Mouse (Mus musculus): ENCODE data around the gene Dazap2. TPM values are rescaled to one million over a fixed set of nuclear protein-coding genes. Genes with fewer than 3 reads are reported as not detected.
"Not testable (repeated sequence)": the region's sequence is repeated elsewhere in the genome, so short reads cannot be mapped to it uniquely, and the experiment has no call there.

The Dazap2 gene
- polyA plus RNA-seq, 1 experiment from 2014 or later, result 209 TPM

DNA sequence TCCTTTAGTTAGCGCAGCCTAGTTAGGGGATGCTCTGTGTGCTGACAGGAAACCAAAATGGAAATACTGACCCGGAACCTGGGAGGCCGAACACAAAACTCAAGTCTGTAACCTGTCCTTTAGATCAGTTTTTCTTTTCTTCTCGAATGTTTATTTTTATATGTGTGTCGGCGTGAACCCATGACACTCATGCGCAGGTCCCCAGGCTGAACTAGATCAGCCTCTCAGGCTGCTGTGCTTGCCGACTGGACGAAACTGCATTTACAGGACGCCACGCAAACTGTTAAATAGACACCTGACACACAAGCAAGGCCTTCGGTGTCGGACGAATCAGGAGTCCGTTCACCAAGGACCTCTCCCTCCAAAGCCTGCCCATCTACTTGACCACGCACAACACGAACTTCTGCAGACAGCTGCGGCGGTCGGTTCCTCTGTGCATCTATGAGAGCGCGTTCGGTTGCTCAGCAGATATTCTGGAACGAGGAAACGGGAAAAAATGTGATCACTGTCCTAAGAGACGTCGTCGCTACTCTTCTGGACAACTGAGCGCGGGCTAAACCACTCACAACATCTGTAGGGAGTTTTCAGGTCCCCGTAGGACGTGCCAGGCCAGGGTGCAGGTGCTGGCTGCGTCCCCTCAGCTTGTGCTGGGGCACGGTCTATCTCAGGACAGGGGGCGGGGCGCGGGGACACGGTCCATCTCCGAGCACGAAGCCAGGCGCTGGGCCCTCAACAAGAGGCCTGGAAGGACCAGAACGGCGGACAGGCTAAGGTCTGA, 742 bp upstream of the Dazap2 start:
- no peak for DNase-seq (ENCODE audit: low spot score)
- peaks cover 24% of the 10 kb centered on the region for H3K4me1 ChIP-seq
- H3K27me3 ChIP-seq (ENCODE audit: insufficient read depth, poor library complexity, severe bottlenecking), result 0 out of 2 replicates have a peak, but pooled peaks cover 10% of the 10 kb centered on the region
- WGBS, result 10% methylated on average over 43 of the region's 43 CpGs
- H3K27ac ChIP-seq, result peak overlapping the region; percentile 98
- H3K36me3 ChIP-seq, result peaks cover 20% of the 10 kb centered on the region
- H3K9me3 ChIP-seq, result no peaks in the 10 kb centered on the region
- peak overlapping the region; percentile 93 for H3K4me3 ChIP-seq

DNA sequence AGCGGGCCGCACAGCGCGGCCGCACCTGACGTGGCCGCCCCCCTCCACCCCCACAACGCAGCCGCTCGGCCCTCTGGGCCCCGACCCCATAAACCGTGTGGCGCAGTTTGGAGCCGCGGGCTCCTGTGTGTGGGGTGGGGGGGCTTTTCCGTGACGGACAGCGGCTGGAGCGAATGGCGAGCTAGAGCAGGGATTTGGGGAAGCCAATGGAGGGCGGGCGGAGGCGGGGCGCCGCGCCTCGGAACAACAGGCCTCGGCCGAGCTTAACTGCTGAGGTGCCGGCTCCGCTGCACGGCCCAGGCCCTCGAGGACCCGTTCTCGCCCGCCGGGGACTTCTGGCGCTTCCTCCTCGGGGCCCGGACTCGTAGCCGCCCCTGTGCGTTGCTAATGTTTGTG, 674 bp downstream of the Dazap2 start:
- H3K27me3 ChIP-seq (ENCODE audit: insufficient read depth, poor library complexity, severe bottlenecking), result no peaks in the 10 kb centered on the region
- H3K27ac ChIP-seq, result peak overlapping the region; percentile 98
- H3K4me3 ChIP-seq, result peak overlapping the region; percentile 93
- DNase-seq (ENCODE audit: low spot score), result peak; percentile 95
- H3K36me3 ChIP-seq, result peaks cover 34% of the 10 kb centered on the region
- under 1% methylated on average over 43 of the region's 43 CpGs for WGBS
- peaks cover 24% of the 10 kb centered on the region for H3K4me1 ChIP-seq
- no peaks in the 10 kb centered on the region for H3K9me3 ChIP-seq

DNA sequence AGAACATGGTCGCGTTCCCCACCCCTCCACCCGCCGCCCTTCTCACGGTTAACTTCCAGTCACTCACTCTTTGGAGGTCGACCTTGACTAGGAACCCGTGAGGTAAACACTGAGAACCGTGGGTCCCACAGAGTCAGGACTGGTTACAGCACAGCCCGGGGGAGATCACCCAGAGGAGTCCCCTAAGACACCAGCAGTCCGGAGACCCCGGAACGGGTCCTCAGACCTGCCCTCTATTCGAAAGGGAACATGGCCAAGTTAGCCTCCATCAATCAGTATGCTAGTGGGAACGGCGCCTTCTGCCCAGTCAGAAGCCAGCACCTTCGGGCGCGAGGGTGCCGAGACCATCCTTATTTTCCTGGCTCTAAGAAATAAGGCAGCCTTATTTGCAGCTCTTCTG, 1.1 kb downstream of the Dazap2 start:
- under 1% methylated on average over 19 of the region's 19 CpGs for WGBS
- Histone ChIP-seq H3K36me3 (peaks cover 36% of the 10 kb centered on the region), H3K27ac (peak overlapping the region; percentile 98), H3K4me3 (peak overlapping the region; percentile 93), H3K4me1 (peaks cover 24% of the 10 kb centered on the region), H3K27me3 (ENCODE audit: insufficient read depth, poor library complexity, severe bottlenecking) (no peaks in the 10 kb centered on the region), H3K9me3 (no peaks in the 10 kb centered on the region)
- no peak for DNase-seq (ENCODE audit: low spot score)

DNA sequence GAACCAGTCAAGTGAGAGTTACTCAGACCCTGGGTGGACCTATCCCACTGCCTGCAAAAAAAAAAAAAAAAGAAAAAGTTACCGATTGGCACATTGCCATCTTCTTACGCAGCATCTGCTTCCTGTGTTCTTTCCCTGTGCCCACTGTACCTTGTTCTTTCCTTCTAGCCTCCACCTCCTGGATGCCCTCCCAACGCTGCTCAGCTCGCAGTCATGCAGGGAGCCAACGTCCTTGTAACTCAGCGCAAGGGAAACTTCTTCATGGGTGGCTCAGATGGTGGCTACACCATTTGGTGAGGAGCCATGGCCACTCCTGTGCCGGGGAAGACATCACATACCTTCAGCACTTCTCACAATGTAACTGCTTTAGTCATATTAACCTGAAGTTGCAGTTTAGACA, 4.1 kb downstream of the Dazap2 start:
- DNase-seq (ENCODE audit: low spot score), result no peak
- H3K27ac ChIP-seq, result no peak overlapping the region
- H3K4me3 ChIP-seq, result no peak overlapping the region
- no peaks in the 10 kb centered on the region for H3K9me3 ChIP-seq
- 88% methylated on average over 7 of the region's 7 CpGs for WGBS
- H3K4me1 ChIP-seq, result peaks cover 15% of the 10 kb centered on the region
- no peaks in the 10 kb centered on the region for H3K27me3 ChIP-seq (ENCODE audit: insufficient read depth, poor library complexity, severe bottlenecking)
- H3K36me3 ChIP-seq, result peaks cover 38% of the 10 kb centered on the region

DNA sequence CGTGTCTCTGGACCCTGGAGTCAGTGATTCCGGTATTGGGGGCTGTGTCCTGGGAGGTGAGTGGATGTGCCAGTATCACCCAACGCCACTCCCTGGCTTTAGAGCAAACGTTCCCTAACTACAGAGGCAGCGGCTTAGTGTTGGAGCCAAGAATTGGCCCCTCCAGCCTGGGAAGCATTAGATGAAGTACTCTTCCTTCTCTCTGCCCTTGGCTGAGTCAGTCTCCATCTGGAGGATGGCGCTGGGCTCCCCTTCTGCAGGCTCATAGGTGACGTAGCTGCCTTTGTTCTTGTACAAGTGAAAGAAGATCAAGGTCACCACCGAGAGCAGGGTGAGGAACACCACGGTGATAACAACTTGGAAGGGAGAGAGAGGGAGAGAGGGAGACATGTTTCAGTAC, 6.5 kb downstream of the Dazap2 start:
- not testable (repeated sequence) for H3K4me1 ChIP-seq; H3K9me3 ChIP-seq; H3K4me3 ChIP-seq; DNase-seq (ENCODE audit: low spot score); H3K27me3 ChIP-seq (ENCODE audit: insufficient read depth, poor library complexity, severe bottlenecking); H3K27ac ChIP-seq
- peaks cover 38% of the 10 kb centered on the region for H3K36me3 ChIP-seq
- WGBS, result 65% methylated on average over 9 of the region's 9 CpGs

DNA sequence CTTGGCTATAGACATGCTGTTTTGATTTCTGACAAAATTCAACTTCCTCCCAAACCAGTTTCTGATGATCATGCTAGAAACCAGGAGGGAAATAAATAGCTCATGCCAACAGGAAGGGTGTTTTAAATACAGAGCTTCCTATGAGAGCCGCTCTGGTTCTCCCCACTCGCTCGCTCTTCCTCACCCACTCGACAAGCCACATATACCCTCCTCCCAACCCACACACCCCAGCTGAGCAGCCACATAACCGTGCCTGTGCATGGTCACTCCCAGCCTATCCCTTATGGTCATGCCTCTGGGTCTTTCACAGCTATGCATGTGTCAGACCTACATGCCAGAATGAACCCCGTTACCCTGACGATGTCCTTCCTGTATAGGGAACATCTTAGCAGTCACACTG, 7.0 kb downstream of the Dazap2 start:
- no peak for DNase-seq (ENCODE audit: low spot score)
- WGBS, result 88% methylated on average over 7 of the region's 7 CpGs
- Histone ChIP-seq H3K27me3 (ENCODE audit: insufficient read depth, poor library complexity, severe bottlenecking) (no peaks in the 10 kb centered on the region), H3K36me3 (peaks cover 38% of the 10 kb centered on the region), H3K27ac (no peak overlapping the region), H3K9me3 (no peaks in the 10 kb centered on the region), H3K4me3 (no peak overlapping the region), H3K4me1 (peaks cover 3% of the 10 kb centered on the region)

DNA sequence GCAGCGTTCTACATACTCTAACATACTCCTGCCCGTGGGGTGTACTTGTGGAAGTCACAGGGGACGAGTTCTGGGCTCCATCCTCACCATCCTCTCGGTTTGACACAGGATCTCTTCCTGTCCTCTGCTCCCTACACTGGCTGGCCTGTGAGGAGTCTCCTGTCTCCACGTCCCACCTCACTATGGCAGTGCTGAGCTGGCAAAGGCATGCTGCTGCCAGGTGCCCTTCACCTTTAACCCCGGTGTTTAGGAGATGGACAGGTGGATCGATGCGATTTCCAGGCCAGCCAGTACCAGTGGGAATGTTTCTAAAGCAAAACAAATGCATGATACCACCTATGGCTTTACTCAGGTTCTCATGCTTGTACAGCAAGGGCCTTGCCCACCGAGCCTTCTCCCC, 8.6 kb downstream of the Dazap2 start:
- no peaks in the 10 kb centered on the region for H3K9me3 ChIP-seq
- H3K36me3 ChIP-seq, result peaks cover 24% of the 10 kb centered on the region
- peaks cover 12% of the 10 kb centered on the region for H3K4me1 ChIP-seq
- no peak overlapping the region for H3K27ac ChIP-seq
- WGBS, result 80% methylated on average over 9 of the region's 9 CpGs
- H3K27me3 ChIP-seq (ENCODE audit: insufficient read depth, poor library complexity, severe bottlenecking), result no peaks in the 10 kb centered on the region
- H3K4me3 ChIP-seq, result no peak overlapping the region
- DNase-seq (ENCODE audit: low spot score), result no peak

DNA sequence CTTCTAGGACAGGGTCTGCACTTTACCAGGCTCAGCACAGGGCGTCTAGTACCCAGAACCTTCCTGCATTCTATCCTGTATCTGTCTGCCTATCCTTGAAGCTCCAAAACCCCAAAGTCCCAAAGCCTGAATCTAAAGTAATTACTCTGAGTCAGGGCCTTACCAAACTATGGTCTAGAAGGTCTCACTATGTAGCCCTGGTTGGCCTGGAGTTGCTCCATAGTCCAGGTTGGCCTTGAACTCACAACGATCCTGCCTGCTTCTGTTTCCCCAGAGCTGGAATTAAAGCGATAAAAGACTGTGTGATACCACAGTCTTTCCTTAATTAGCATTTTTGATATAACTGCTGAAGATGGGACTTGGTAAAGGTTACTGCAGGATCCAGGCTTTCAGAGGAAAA, 9.3 kb downstream of the Dazap2 start:
- DNase-seq (ENCODE audit: low spot score), result no peak
- peaks cover 12% of the 10 kb centered on the region for H3K4me1 ChIP-seq
- no peak overlapping the region for H3K4me3 ChIP-seq
- peaks cover 17% of the 10 kb centered on the region for H3K36me3 ChIP-seq
- no peak overlapping the region for H3K27ac ChIP-seq
- 88% methylated on average over 3 of the region's 3 CpGs for WGBS
- no peaks in the 10 kb centered on the region for H3K27me3 ChIP-seq (ENCODE audit: insufficient read depth, poor library complexity, severe bottlenecking)
- no peaks in the 10 kb centered on the region for H3K9me3 ChIP-seq

DNA sequence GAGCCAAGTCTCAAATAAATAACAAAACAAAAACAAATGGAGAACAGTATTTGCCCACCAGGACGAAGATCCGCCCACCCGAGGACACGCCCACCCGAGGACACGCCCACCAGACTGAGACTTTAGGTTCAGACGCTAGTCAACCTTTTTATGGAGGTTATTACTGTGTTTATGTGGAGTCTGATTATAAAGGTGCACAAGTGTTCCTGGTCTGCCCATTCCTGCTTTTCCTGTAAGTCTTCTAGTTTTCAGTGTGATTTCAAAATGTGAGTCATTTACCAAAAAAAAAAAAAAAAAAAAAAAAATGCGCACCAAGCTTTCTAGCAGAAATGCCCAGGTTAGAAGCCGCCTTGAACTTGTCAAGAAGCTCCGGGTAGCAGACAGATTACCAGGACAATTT, 12.1 kb downstream of the Dazap2 start:
- no peak overlapping the region for H3K4me3 ChIP-seq
- DNase-seq (ENCODE audit: low spot score), result no peak
- H3K9me3 ChIP-seq, result no peaks in the 10 kb centered on the region
- 18% methylated on average over 10 of the region's 10 CpGs for WGBS
- 0 out of 2 replicates have a peak, but pooled peaks cover 2% of the 10 kb centered on the region for H3K36me3 ChIP-seq
- 0 out of 2 replicates have a peak overlapping the region, but pooled peaks have one; percentile 57 for H3K27ac ChIP-seq
- peaks cover 12% of the 10 kb centered on the region for H3K4me1 ChIP-seq
- H3K27me3 ChIP-seq (ENCODE audit: insufficient read depth, poor library complexity, severe bottlenecking), result no peaks in the 10 kb centered on the region

DNA sequence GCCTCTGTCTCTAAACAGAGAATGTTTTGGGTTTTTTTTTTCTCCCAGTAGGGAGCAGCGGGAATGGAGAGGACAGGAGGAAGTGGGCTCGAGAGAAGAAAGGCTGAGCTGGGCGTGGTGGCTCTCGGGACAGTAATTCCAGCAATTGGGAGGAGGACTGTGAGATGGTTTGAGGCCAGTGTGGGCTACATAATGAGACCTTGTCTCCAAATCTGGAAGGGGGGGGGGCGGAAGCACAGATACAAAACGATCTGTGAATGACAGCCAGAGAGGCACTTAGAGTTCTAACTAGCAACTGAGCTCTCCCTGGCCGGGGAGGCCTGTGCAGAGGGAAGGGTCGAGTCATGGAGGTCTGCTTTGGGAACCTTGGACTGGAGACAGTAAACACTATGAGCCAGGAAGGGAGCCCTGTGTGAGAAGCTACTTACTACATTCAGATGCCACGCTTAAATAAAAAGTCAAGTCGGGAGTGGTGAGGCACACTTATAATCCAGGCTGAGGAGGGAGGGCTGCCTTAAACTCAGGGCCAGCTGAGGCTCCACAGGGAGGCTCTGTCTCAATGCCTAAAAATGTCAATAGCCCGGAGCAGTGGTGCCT, 12.7 kb downstream of the Dazap2 start:
- H3K4me3 ChIP-seq, result peak overlapping the region; percentile 29; the same call in 1 of the 2 replicates
- peaks cover 18% of the 10 kb centered on the region for H3K4me1 ChIP-seq
- no peaks in the 10 kb centered on the region for H3K27me3 ChIP-seq (ENCODE audit: insufficient read depth, poor library complexity, severe bottlenecking)
- whole genome bisulfite sequencing, result 8% methylated on average over 11 of the region's 11 CpGs
- H3K9me3 ChIP-seq, result no peaks in the 10 kb centered on the region
- DNase-seq (ENCODE audit: low spot score), result no peak
- H3K27ac ChIP-seq, result peak overlapping the region; percentile 57; the same call in 1 of the 2 replicates
- H3K36me3 ChIP-seq, result no peaks in the 10 kb centered on the region

DNA sequence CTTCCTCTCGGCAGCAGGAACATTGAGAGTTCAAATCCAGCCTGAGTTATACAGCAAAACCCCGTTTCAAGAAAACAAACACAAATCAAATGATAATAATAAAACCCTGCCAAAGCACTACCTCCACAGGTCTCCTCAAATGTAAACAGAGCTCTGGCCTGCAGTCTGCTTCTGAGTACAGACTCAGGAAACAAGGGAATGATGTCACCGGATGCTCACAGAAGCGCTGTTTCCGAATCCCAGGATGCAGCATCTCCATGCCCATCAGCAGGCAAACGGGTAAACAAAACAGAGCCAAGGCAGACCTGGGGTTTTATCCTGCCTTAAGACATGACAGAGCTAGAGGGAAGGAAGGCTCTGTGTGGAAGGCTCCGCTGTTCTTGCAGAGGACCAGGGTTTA, 13.6 kb downstream of the Dazap2 start:
- DNase-seq (ENCODE audit: low spot score), result no peak
- 47% methylated on average over 7 of the region's 7 CpGs for WGBS

DNA sequence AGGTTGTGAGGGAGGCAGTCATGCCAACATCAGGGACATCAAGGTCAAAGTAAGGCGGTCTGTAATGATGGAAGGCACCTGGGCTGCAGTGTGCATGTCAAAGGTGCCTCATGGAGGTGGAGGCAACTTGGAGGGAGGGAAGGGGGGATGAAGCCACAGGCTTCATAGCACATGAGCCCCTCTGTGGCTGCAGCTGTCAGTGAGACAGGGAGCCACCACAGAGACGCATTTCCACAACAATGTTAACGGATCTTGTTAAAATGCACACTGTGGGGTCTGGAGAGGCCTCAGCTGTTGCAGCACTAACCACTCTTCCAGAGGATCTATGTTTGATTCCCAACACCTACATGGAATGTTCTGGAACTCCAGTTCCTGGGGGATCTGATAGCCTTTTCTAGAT, 15.0 kb downstream of the Dazap2 start:
- no peaks in the 10 kb centered on the region for H3K9me3 ChIP-seq
- H3K27me3 ChIP-seq (ENCODE audit: insufficient read depth, poor library complexity, severe bottlenecking), result peaks cover 16% of the 10 kb centered on the region
- WGBS, result 76% methylated on average over 3 of the region's 3 CpGs
- H3K4me1 ChIP-seq, result peaks cover 19% of the 10 kb centered on the region
- no peak overlapping the region for H3K4me3 ChIP-seq
- no peaks in the 10 kb centered on the region for H3K36me3 ChIP-seq
- DNase-seq (ENCODE audit: low spot score), result no peak
- no peak overlapping the region for H3K27ac ChIP-seq

More for the DNA sequence above, 13.6 kb downstream of the Dazap2 start:
- Histone ChIP-seq H3K4me1 (peaks cover 21% of the 10 kb centered on the region), H3K27me3 (ENCODE audit: insufficient read depth, poor library complexity, severe bottlenecking) (peaks cover 5% of the 10 kb centered on the region; the same call in 1 of the 2 replicates), H3K27ac (peak overlapping the region; percentile 57; the same call in 1 of the 2 replicates), H3K36me3 (no peaks in the 10 kb centered on the region), H3K4me3 (no peak overlapping the region), H3K9me3 (no peaks in the 10 kb centered on the region)

DNA sequence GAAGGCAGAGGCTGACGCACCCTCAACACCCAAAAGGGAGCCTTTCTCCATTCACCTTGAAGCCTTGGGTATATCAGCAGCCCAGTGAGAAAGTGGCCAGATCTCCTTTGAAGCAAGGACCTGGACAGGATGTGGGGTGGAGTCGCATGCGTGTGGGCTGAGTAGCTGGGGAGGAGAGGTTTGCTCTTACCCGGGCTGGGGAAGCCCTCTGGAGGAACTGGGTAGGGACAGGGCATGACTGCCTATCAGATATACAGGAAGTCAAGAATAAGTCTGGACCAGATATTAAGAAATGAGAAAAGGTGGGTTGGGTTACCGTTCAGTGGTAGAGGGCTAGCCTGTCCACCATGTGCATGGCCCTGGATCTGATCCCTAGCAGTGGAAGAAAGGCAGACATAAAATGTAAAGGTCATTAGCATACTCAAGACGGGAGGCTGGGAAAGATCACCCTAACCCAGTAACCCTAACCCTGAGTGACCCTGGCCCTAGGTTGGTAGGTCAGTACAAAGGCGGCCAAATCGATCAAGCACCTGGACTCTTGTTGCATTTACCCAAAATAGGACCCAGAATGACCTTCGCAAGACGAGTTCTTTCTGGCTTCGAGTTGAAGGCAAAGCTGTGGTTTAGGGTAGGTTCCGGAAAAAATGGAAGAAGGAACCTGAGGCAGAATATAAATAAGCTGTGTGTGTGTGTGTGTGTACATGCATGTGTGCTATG, 16.5 kb downstream of the Dazap2 start:
- Histone ChIP-seq H3K9me3 (no peaks in the 10 kb centered on the region), H3K27me3 (ENCODE audit: insufficient read depth, poor library complexity, severe bottlenecking) (peaks cover 31% of the 10 kb centered on the region), H3K4me1 (peaks cover 29% of the 10 kb centered on the region), H3K36me3 (no peaks in the 10 kb centered on the region), H3K4me3 (no peak overlapping the region), H3K27ac (no peak overlapping the region)
- 75% methylated on average over 12 of the region's 12 CpGs for WGBS
- DNase-seq (ENCODE audit: low spot score), result no peak

All from heart, embryonic 10.5 days (tissue).